Mouse (Mus musculus) B cell, adult (primary cell): ENCODE results near the gene Lsm8. TPM values are rescaled to one million over a fixed set of nuclear protein-coding genes. Genes with fewer than 3 reads are reported as not detected.

Source experiments
- total RNA-seq: library from RNA; stranded (reverse); gene quantifications from 4 replicates; pipeline ENCODE4 v1.2.4, GENCODE M21; 2023; ENCODE audit not compliant: inconsistent age

The Lsm8 gene
- 32.9 to 41.0 TPM (median 35.9 TPM) in 4 replicates for total RNA-seq

GRCm38 (mm10) chr6:18848051-18848701, at the start of gene Lsm8:
Gene Lsm8, plus strand, starts transcription at chr6:18848579.

GRCm38 (mm10) chr6:18866018-18866417, 17.6 kb downstream of the Lsm8 start, which contains the start of gene Ankrd7:
Gene Ankrd7, plus strand, starts transcription at chr6:18866318.

Other genes starting within 250 kb of the Lsm8 start
- gene Ankrd7, start 17.7 kb downstream of the Lsm8 start, total RNA-seq = 0.45 TPM in 1 of 4 replicates, not detected in the others